Mouse (Mus musculus) cerebellum, adult 8-10 months (tissue): ENCODE results near the gene Gpx8.
A peak's percentile ranks its signal among the peaks of the same experiment; 100 is the strongest.
"Not testable (repeated sequence)": the region's sequence is repeated elsewhere in the genome, so short reads cannot be mapped to it uniquely, and the experiment has no call there.

Experiments used
- DNase-seq: peaks from one replicate; pipeline ENCODE4 v3.0.0; 2022

Gpx8 gene

GRCm38 (mm10) chr13:113023274-113024143 lies 22.7 kb downstream of the Gpx8 start:
- no peak for DNase-seq

GRCm38 (mm10) chr13:113022467-113022866 lies 23.7 kb downstream of the Gpx8 start:
- no peak for DNase-seq

- no peak for DNase-seq
Measured at GRCm38 (mm10) chr13:113021521-113021920, 24.7 kb downstream of the Gpx8 start.

GRCm38 (mm10) chr13:113013174-113013953 lies 32.8 kb downstream of the Gpx8 start:
- DNase-seq: not testable (repeated sequence)

- no peak for DNase-seq
Measured at GRCm38 (mm10) chr13:113012683-113013082, 33.5 kb downstream of the Gpx8 start.

- no peak for DNase-seq
Measured at GRCm38 (mm10) chr13:113000576-113001318, 45.5 kb downstream of the Gpx8 start.

GRCm38 (mm10) chr13:113000090-113000489 lies 46.1 kb downstream of the Gpx8 start:
- no peak for DNase-seq

GRCm38 (mm10) chr13:112998427-112999201 lies 47.6 kb downstream of the Gpx8 start:
- no peak for DNase-seq

- no peak for DNase-seq
Measured at GRCm38 (mm10) chr13:112997369-112997768, 48.8 kb downstream of the Gpx8 start.

- DNase-seq: no peak
Measured at GRCm38 (mm10) chr13:112996407-112996806, 49.8 kb downstream of the Gpx8 start.

- DNase-seq: peak; percentile 43
Measured at GRCm38 (mm10) chr13:112994191-112994590, 52.0 kb downstream of the Gpx8 start.

- no peak for DNase-seq
Measured at GRCm38 (mm10) chr13:112993531-112994152, 52.6 kb downstream of the Gpx8 start, which contains the start of gene Mcidas. Gene Mcidas (plus strand): TSS chr13:112993845.
